Mouse (Mus musculus) forebrain, embryonic 11.5 days (tissue): ENCODE measurements around the gene Knl1. TPM values are rescaled to one million over a fixed set of nuclear protein-coding genes. Genes with fewer than 3 reads are reported as not detected.

Experiments used
- ATAC-seq: fragments of 200-750 bp; cut with Nextera tagmentation; replicated peaks from 2 replicates; pipeline ENCODE4 v1.8.0; 2017; ENCODE audit warnings: moderate TSS enrichment; ENCODE audit not compliant: low FRiP score
- DNase-seq: peaks from one replicate; pipeline ENCODE4 v3.0.0-alpha.2; 2017; ENCODE audit warnings: low spot score
- H3K27ac ChIP-seq: fragments of 300-500 bp; sonication (generic); 2 replicates; pipeline ENCODE4 v1.5.1; 2014; ENCODE audit warnings: low read depth, low read length
- H3K27me3 ChIP-seq: fragments of 300-500 bp; sonication (generic); 2 replicates; pipeline ENCODE4 v1.6.1; 2014; ENCODE audit warnings: mild to moderate bottlenecking, low read length, mixed read lengths; ENCODE audit not compliant: control insufficient read depth, insufficient read depth
- H3K36me3 ChIP-seq: fragments of 300-500 bp; sonication (generic); 2 replicates; pipeline ENCODE4 v1.6.1; 2014; ENCODE audit warnings: mild to moderate bottlenecking, low read length, moderate library complexity, mixed read lengths; ENCODE audit not compliant: control insufficient read depth, insufficient read depth
- H3K4me1 ChIP-seq: fragments of 300-500 bp; sonication (generic); replicated peaks from 2 replicates; pipeline ENCODE4 v1.6.1; 2014; ENCODE audit warnings: low read length, mixed read lengths; ENCODE audit not compliant: control insufficient read depth, insufficient read depth
- H3K4me2 ChIP-seq: fragments of 300-500 bp; sonication (generic); 2 replicates; pipeline ENCODE4 v1.6.1; 2014; ENCODE audit warnings: low read depth, mild to moderate bottlenecking, low read length, moderate library complexity, mixed read lengths; ENCODE audit not compliant: severe bottlenecking
- H3K4me3 ChIP-seq: fragments of 300-500 bp; sonication (generic); 2 replicates; pipeline ENCODE4 v1.5.1; 2014; ENCODE audit warnings: low read depth, low read length
- H3K9ac ChIP-seq: fragments of 300-500 bp; sonication (generic); 2 replicates; pipeline ENCODE4 v1.6.1; 2014; ENCODE audit warnings: low read length
- H3K9me3 ChIP-seq: fragments of 300-500 bp; sonication (generic); 2 replicates; pipeline ENCODE4 v1.6.1; 2016; ENCODE audit warnings: low read length, mixed read lengths; ENCODE audit not compliant: control insufficient read depth
- WGBS: fragments of 180-500 bp; shearing (Covaris S2); extraction: QIAGEN DNeasy Blood & Tissue Kit; methylation state at CpG from one replicate; pipeline ENCODE4 v1.1.7; 2014; 5-methylcytosine and 5-hydroxymethylcytosine counted together
- polyA plus RNA-seq: library from polyadenylated mRNA; unstranded; fragments of >200 nt; fragmentation: Nextera tagmentation; extraction: Ambion mirVana; gene quantifications from 2 replicates; pipeline ENCODE4 v1.2.1, GENCODE M21; 2014

Gene Knl1
- polyA plus RNA-seq, 1 experiment from 2014 or later, result 69.4 TPM

DNA sequence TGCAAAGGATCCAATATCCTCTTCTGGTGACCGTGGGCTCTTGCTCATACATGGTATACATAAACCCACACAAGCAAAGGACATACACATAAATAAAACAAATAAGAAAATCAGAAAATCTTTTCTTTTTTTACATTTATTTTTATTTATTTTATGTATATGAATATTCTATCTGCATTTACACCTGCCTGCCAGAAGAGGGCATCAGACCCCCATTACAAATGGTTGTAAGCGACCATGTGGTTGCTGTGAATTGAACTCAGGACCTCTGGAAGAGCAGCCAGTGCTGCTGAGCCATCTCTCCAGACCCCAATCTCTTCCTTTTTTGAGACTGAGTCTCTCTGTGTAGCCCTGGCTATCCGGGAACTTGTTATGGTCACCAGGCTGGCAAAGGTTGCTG, 29.3 kb upstream of the Knl1 start:
- WGBS, result 87% methylated on average over 3 of the region's 3 CpGs
- no peak overlapping the region for H3K9ac ChIP-seq
- no peak overlapping the region for H3K4me3 ChIP-seq
- H3K36me3 ChIP-seq, result peaks cover 12% of the 10 kb centered on the region
- no peak overlapping the region for H3K4me2 ChIP-seq
- no peak overlapping the region for H3K27ac ChIP-seq
- H3K9me3 ChIP-seq, result peaks cover 3% of the 10 kb centered on the region; the same call in 1 of the 2 replicates
- H3K27me3 ChIP-seq, result no peaks in the 10 kb centered on the region
- H3K4me1 ChIP-seq, result no peaks in the 10 kb centered on the region; the same call in 1 of the 2 replicates
- DNase-seq (no peak), ATAC-seq (no peak)

DNA sequence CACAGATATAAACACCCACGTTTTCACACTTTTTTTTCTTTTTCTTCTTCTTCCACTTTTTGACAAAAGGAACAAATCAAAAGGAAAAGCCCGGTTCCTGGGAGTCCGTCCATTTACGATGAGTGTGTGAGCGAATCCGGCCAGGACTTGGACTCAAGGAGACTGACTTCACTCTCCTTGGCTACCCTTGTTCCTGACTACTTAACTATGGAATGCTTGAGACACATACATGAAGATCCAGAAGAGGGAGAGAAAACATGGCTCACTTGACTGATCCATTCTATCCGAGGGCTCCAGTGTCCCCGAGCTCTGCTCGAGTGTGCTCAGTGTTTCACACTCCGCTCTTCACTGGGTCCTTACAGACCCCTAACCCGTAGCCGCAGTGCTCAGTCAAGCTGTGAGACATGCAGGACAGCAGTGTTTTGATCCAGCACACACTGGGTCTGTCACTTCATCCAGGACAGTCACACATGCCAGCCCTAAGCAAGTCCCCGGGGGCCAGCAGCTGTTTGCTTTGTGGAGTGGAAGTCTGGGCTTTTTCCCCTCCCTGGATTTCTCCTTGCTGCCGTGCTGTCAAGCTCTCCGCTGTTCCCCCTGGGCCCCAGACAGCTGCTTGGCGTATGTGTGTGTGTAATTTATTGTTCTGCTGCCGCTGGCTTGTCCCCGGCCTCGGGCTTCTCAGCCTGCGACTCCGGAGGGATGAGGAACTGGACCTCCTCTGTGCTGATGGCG, 28.4 kb upstream of the Knl1 start:
- Histone ChIP-seq H3K4me1 (no peaks in the 10 kb centered on the region; the same call in 1 of the 2 replicates), H3K27ac (0 out of 2 replicates have a peak overlapping the region, but pooled peaks have one; percentile 3), H3K4me2 (no peak overlapping the region), H3K27me3 (no peaks in the 10 kb centered on the region), H3K9ac (no peak overlapping the region), H3K36me3 (peaks cover 12% of the 10 kb centered on the region), H3K4me3 (no peak overlapping the region), H3K9me3 (peaks cover 3% of the 10 kb centered on the region; the same call in 1 of the 2 replicates)
- ATAC-seq, result peak; percentile 39
- WGBS, result 67% methylated on average over 22 of the region's 22 CpGs
- DNase-seq, result peak; percentile 60

DNA sequence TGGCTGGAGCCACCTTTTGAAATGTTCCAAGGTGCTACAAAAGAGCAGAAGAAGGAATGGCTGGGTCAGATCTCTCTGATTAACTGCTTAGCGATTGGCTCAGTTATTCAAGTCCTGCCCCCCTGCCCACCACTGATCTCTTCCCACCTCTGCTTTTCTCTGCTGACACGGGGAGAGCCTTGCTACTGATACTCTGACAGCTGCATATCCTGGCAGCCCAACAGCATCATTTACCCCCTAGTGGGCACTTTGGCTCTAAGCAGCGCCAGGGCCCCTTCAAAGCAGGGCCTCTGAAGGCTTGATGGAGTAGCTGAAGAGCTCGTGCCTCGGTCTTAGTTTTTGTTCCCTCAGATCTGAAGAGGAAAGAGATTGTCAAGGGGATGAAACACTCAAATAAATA, 27.8 kb upstream of the Knl1 start:
- Histone ChIP-seq H3K9me3 (peaks cover 3% of the 10 kb centered on the region; the same call in 1 of the 2 replicates), H3K27me3 (no peaks in the 10 kb centered on the region), H3K4me1 (no peaks in the 10 kb centered on the region; the same call in 1 of the 2 replicates), H3K36me3 (peaks cover 12% of the 10 kb centered on the region), H3K9ac (no peak overlapping the region), H3K4me3 (no peak overlapping the region), H3K4me2 (no peak overlapping the region), H3K27ac (0 out of 2 replicates have a peak overlapping the region, but pooled peaks have one; percentile 3)
- ATAC-seq, result peak; percentile 61
- DNase-seq, result peak; percentile 49
- WGBS, result 19% methylated on average over 5 of the region's 5 CpGs

DNA sequence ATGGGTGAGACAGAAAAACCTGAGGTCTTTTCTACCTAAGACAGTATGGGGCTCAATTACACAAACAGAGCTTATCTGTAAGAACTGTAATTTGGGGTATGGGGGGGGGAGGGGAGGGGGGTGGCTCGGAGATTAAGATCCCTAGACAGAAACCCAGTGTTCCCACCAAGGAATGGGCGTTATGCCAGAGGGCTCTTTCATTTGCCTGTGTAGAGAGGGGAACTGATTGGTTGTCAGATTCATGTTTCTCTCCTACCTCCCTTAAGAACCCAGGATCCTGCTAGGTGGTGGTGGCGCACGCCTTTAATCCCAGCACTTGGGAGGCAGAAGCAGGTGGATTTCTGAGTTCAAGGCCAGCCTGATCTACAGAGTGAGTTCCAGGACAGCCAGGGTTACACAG, 27.4 kb upstream of the Knl1 start:
- Histone ChIP-seq H3K9ac (no peak overlapping the region), H3K4me3 (no peak overlapping the region), H3K36me3 (peaks cover 12% of the 10 kb centered on the region), H3K4me2 (no peak overlapping the region), H3K27ac (no peak overlapping the region), H3K4me1 (no peaks in the 10 kb centered on the region; the same call in 1 of the 2 replicates), H3K27me3 (no peaks in the 10 kb centered on the region), H3K9me3 (peaks cover 3% of the 10 kb centered on the region; the same call in 1 of the 2 replicates)
- WGBS, result 64% methylated on average over 4 of the region's 4 CpGs
- ATAC-seq (no peak), DNase-seq (no peak)

DNA sequence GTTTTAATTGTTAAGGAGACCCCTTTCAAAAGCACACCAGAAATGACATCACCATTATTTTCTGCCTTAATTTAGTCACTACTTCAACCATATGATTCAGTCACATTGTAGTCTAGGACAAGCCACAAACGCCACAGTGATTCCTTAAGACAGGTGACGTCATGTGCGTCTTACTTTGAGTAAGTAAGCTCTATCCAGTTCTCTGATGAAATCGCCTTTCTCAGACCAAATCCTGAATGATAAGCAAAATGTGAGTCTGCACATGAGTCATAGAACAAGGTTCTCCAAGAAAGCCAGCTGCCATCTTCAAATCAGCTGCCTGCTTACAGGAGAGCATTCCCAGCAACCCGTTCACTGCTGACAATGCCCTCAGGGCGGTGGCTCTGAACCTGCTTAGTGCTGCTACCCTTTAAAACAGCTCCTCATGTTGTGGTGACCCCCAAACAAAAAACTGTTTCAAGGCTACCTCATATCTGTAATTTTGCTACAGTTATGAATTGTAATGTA, 23.7 kb upstream of the Knl1 start:
- Histone ChIP-seq H3K4me2 (no peak overlapping the region), H3K4me3 (no peak overlapping the region), H3K27me3 (no peaks in the 10 kb centered on the region), H3K9me3 (no peaks in the 10 kb centered on the region), H3K4me1 (peaks cover 2% of the 10 kb centered on the region; the same call in 1 of the 2 replicates), H3K27ac (no peak overlapping the region), H3K36me3 (peaks cover 7% of the 10 kb centered on the region; the same call in 1 of the 2 replicates), H3K9ac (no peak overlapping the region)
- 93% methylated on average over 6 of the region's 6 CpGs for WGBS
- ATAC-seq, result no peak
- DNase-seq, result no peak

DNA sequence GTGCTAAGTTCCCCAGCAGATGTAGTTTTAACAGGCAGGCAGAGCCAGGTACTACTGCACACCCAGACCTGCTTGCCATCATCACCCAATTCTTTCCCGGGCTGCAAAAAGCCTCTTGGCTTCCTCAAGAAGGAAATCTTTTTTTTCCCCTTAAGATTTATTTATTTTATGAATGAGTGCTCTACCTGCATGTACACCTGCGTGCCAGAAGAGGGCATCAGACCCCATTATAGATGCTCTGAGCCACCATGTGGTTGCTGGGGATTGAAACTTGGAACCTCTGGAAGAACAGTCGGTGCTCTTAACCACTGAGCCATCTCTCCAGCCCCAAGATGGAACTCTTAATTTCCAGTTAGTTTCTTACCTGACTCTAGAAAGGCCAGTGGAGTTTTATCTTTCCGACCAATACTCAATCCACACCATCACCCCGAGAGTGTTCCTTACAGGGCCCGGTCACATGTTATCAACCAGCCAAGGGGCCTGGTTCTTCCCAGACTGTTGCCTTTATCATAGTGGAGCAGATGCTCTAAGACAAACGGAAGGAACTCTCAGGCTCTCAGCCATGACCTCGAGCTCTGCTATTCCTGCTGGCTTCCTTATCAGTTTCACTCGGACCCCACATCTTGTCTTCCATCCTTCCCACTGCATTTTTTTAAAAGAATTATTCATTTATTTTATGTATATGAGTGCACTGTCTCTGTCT, 22.2 kb upstream of the Knl1 start:
- Histone ChIP-seq H3K4me1 (peaks cover 2% of the 10 kb centered on the region; the same call in 1 of the 2 replicates), H3K27me3 (no peaks in the 10 kb centered on the region), H3K4me3 (no peak overlapping the region), H3K27ac (no peak overlapping the region), H3K36me3 (peaks cover 7% of the 10 kb centered on the region; the same call in 1 of the 2 replicates), H3K4me2 (no peak overlapping the region), H3K9ac (no peak overlapping the region), H3K9me3 (no peaks in the 10 kb centered on the region)
- ATAC-seq, result no peak
- DNase-seq, result no peak
- 76% methylated on average over 9 of the region's 9 CpGs for WGBS

DNA sequence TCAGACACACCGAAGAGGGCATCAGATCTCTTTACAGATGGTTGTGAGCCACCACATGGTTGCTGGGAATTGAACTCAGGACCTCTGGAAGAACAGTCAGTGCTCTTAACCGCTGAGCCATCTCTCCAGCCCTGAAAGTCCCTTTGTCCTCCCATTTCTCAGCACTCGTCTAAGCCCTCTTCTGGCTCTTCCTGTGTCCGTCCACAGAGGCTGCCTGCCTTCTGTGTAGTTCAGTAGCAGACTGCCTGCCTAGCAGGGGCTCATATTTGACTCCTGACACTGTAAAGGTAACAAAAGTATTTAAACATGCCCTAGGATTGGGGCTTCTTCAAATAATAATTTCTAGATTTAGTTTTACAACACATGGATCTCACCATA, 21.7 kb upstream of the Knl1 start:
- Histone ChIP-seq H3K27ac (no peak overlapping the region), H3K9ac (no peak overlapping the region), H3K36me3 (peaks cover 7% of the 10 kb centered on the region; the same call in 1 of the 2 replicates), H3K9me3 (no peaks in the 10 kb centered on the region), H3K4me2 (no peak overlapping the region), H3K4me1 (peaks cover 2% of the 10 kb centered on the region; the same call in 1 of the 2 replicates), H3K27me3 (no peaks in the 10 kb centered on the region), H3K4me3 (no peak overlapping the region)
- WGBS, result 71% methylated on average over 4 of the region's 4 CpGs
- ATAC-seq (no peak), DNase-seq (no peak)

DNA sequence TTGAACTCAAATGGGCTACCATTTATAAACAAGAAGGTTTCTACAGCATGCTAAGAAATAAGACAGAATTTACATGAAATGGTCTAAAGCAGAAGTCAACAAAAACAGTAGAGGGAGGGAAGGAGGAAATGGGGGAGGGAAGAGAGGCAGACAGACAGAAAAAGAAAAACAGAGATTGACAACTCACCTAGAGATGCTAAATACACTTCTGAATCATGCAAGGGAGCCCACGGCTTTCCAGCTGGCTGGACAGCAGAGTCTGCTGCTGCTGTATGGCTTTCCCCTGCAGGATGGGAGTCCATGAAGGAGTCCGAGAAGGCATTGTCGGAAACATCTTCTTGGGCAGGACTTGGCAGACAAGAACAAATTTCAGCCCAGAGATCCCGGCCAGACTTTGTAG, 20.0 kb upstream of the Knl1 start:
- WGBS, result 97% methylated on average over 4 of the region's 4 CpGs
- DNase-seq, result no peak
- peaks cover 2% of the 10 kb centered on the region; the same call in 1 of the 2 replicates for H3K4me1 ChIP-seq
- no peaks in the 10 kb centered on the region for H3K9me3 ChIP-seq
- no peak overlapping the region for H3K4me2 ChIP-seq
- H3K27me3 ChIP-seq, result no peaks in the 10 kb centered on the region
- H3K4me3 ChIP-seq, result no peak overlapping the region
- H3K36me3 ChIP-seq, result no peaks in the 10 kb centered on the region
- H3K9ac ChIP-seq, result no peak overlapping the region
- no peak for ATAC-seq
- no peak overlapping the region for H3K27ac ChIP-seq
